Mouse (Mus musculus) E14TG2a.4 (cell line): Measurements from ENCODE around the gene Spic.

Source experiments
- CTCF ChIP-seq: conservative IDR thresholded peaks from 2 replicates; pipeline ENCODE4 v1.5.1; 2014; ENCODE audit warnings: low read length
- NANOG ChIP-seq: IDR thresholded peaks from 2 replicates; pipeline ENCODE4 v1.6.1; 2014; ENCODE audit warnings: borderline replicate concordance, low read length, mixed read lengths

- no peak for TF ChIP-seq NANOG
- no peak for TF ChIP-seq CTCF
These were observed 16.1 kb upstream of the Spic start for GRCm38 (mm10) chr10:88700938-88701337.
